30 mouse cellular contexts compared by ENCODE assay signal in the genomic region with DNA sequence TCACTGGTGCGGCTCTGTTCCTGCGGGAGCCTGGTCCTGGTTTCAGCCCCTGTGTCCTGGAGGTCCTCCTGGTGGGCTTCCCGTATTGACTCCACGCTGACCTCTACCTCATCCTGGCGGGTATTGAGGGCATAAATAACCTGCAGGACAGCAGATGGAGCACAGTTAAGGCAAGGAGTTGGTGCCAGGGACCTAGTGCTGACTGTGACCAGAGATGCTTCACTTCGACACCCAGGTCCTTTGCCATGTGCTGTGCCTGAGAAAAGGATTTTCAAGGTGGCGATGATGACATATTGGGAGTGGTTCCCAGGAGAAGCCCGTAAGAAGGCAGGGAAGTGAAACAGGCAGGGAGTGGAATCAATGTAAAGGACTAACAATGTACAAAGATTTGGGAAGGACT. TPM values are rescaled to one million over a fixed set of nuclear protein-coding genes. Genes with fewer than 3 reads are reported as not detected.
DNase-seq lines count a peak whose midpoint lies in the region; ATAC-seq and TF ChIP-seq lines count a peak whose summit lies in the region.
"Had no signal": no experiment of that assay in that cellular context is flagged by ENCODE, and none has a peak within 500 bp of the region (broad histone marks: within the 10 kb centered on the region; RNA-seq: fewer than 3 reads in every experiment).

No protein-coding gene starts in this region.

- no peak overlapping the region for H3K9ac ChIP-seq in intestine, embryonic 16.5 days (ENCODE audit: low read depth, low read length)
- H3K9ac ChIP-seq: embryonic facial prominence, embryonic 13.5 days; forebrain, embryonic 12.5 days; forebrain, embryonic 15.5 days; heart, embryonic 13.5 days; hindbrain, embryonic 14.5 days had no signal

- ATAC-seq in megakaryocyte progenitor cell, adult 5-6 weeks (replicated peaks; ENCODE audit: poor library complexity), result no peak
- no peak for ATAC-seq in intestine, embryonic 16.5 days
- ATAC-seq: activated CD4-positive, CD25-positive, alpha-beta regulatory T cell, adult 4 months; CD4-positive, CD25-positive, alpha-beta regulatory T cell, adult 4 months; forebrain, embryonic 15.5 days; hindbrain, postnatal 0 days; inflammation-experienced regulatory T-cells, adult 6 months; intestine, postnatal 0 days had no signal

- 76% methylated on average over 8 of the region's 8 CpGs for WGBS in intestine, embryonic 16.5 days

- no peak overlapping the region for H3K27ac ChIP-seq in intestine, embryonic 16.5 days (ENCODE audit: low read length)
- H3K27ac ChIP-seq: embryonic facial prominence, embryonic 10.5 days; embryonic facial prominence, embryonic 13.5 days; forebrain, embryonic 12.5 days; forebrain, embryonic 15.5 days; heart, adult 2 months; heart, embryonic 10.5 days; heart, embryonic 13.5 days; hindbrain, embryonic 14.5 days; hindbrain, postnatal 0 days had no signal

- no peak overlapping the region for H3K4me2 ChIP-seq in intestine, embryonic 16.5 days (ENCODE audit: low read depth, low read length)
- H3K4me2 ChIP-seq: embryonic facial prominence, embryonic 13.5 days; forebrain, embryonic 12.5 days; forebrain, embryonic 15.5 days; heart, embryonic 13.5 days; hindbrain, embryonic 14.5 days had no signal

- H3K27me3 ChIP-seq in E14TG2a.4 (ENCODE audit: insufficient read depth, low read length), result peaks cover 17% of the 10 kb centered on the region
- no peaks in the 10 kb centered on the region for H3K27me3 ChIP-seq in intestine, embryonic 16.5 days (replicated peaks; ENCODE audit: control insufficient read depth, insufficient read depth, low read length)
- H3K27me3 ChIP-seq: embryonic facial prominence, embryonic 13.5 days; forebrain, embryonic 12.5 days; forebrain, embryonic 15.5 days; heart, embryonic 13.5 days had no signal

- peak; percentile 59 for DNase-seq in brain, adult 2 months (ENCODE audit: low read depth, low spot score)
- DNase-seq in cerebellum, adult 9-10 months, result peak; percentile 48
- DNase-seq in cerebellum, postnatal 25 days, result peak; percentile 39 to 45
- no peak for DNase-seq in urinary bladder, postnatal 14 days (ENCODE audit: low spot score)
- DNase-seq: adrenal gland, adult 8-10 months; adrenal gland, postnatal 25 days; embryo, embryonic 11 days; gastrocnemius, postnatal 10 days; gastrocnemius, postnatal 36 days; heart, adult 2 months; heart, postnatal 14 days; heart, postnatal 4 days; kidney, adult 2 months had no signal

- no peak for TF ChIP-seq CTCF in E14TG2a.4 (conservative IDR thresholded peaks at IDR 0.05; ENCODE audit: low read length)

- H3K4me3 ChIP-seq in E14TG2a.4 (replicated peaks; ENCODE audit: low read length), result 0 out of 2 replicates have a peak overlapping the region, but pooled peaks have one; percentile 26
- H3K4me3 ChIP-seq in intestine, embryonic 16.5 days (ENCODE audit: low read length), result no peak overlapping the region
- H3K4me3 ChIP-seq: embryonic facial prominence, embryonic 10.5 days; embryonic facial prominence, embryonic 13.5 days; erythroblast, embryonic 14.5 days; forebrain, embryonic 12.5 days; forebrain, embryonic 15.5 days; heart, adult 2 months; heart, embryonic 10.5 days; heart, embryonic 13.5 days had no signal

- H3K4me1 ChIP-seq in E14TG2a.4 (replicated peaks; ENCODE audit: low read depth, low read length), result peaks cover 9% of the 10 kb centered on the region
- H3K4me1 ChIP-seq in intestine, embryonic 16.5 days (ENCODE audit: control insufficient read depth, insufficient read depth, low read length), result no peaks in the 10 kb centered on the region
- H3K4me1 ChIP-seq: embryonic facial prominence, embryonic 10.5 days; embryonic facial prominence, embryonic 13.5 days; forebrain, embryonic 12.5 days; forebrain, embryonic 15.5 days; heart, embryonic 10.5 days; heart, embryonic 13.5 days had no signal

- H3K36me3 ChIP-seq in E14TG2a.4 (ENCODE audit: insufficient read depth, low read length), result no peaks in the 10 kb centered on the region
- no peaks in the 10 kb centered on the region for H3K36me3 ChIP-seq in intestine, embryonic 16.5 days (ENCODE audit: control insufficient read depth, insufficient read depth, low read length)
- H3K36me3 ChIP-seq: embryonic facial prominence, embryonic 10.5 days; embryonic facial prominence, embryonic 13.5 days; forebrain, embryonic 12.5 days; forebrain, embryonic 15.5 days; heart, embryonic 10.5 days; heart, embryonic 13.5 days had no signal

- H3K9me3 ChIP-seq in E14TG2a.4 (ENCODE audit: low read length), result no peaks in the 10 kb centered on the region
- no peaks in the 10 kb centered on the region for H3K9me3 ChIP-seq in intestine, embryonic 16.5 days (ENCODE audit: control insufficient read depth, low read length)
- H3K9me3 ChIP-seq: embryonic facial prominence, embryonic 10.5 days; forebrain, embryonic 12.5 days; forebrain, embryonic 15.5 days; heart, embryonic 10.5 days had no signal

RNA-seq across cellular contexts. Expression of gene Fam184b, which starts 54.8 kb away (rescaled TPM):
- total RNA-seq in megakaryocyte progenitor cell, adult 5-6 weeks (2015), result not detected in 2 replicates
- total RNA-seq in megakaryocyte progenitor cell, adult 5-6 weeks (2017), result not detected in 2 replicates
- 2.6 and 2.9 TPM in 2 replicates for polyA plus RNA-seq in intestine, embryonic 16.5 days (2015; fragmentation: Nextera tagmentation; extraction: Ambion mirVana)
- total RNA-seq: granulocyte monocyte progenitor cell, adult 5-6 weeks had no signal
- polyA plus RNA-seq: erythroblast, embryonic 14.5 days; heart, adult 2 months had no signal
